Mouse (Mus musculus) intestine, embryonic 14.5 days (tissue): ENCODE data around the gene Rph3al. TPM values are rescaled to one million over a fixed set of nuclear protein-coding genes. Genes with fewer than 3 reads are reported as not detected.

Experiments used
- ATAC-seq: fragments of 200-750 bp; cut with Nextera tagmentation; replicated peaks from 2 replicates; pipeline ENCODE4 v1.8.0; 2017; ENCODE audit warnings: low read depth, moderate number of reproducible peaks, moderate TSS enrichment, moderate library complexity; ENCODE audit not compliant: low FRiP score, low TSS enrichment
- DNase-seq: peaks from one replicate; pipeline ENCODE4 v3.0.0-alpha.2; 2018; ENCODE audit warnings: low spot score
- H3K27ac ChIP-seq: fragments of 300-500 bp; sonication (generic); 2 replicates; pipeline ENCODE4 v1.5.1; 2014; ENCODE audit warnings: low read depth, mild to moderate bottlenecking, control low read depth
- H3K27me3 ChIP-seq: fragments of 300-500 bp; sonication (generic); replicated peaks from 2 replicates; pipeline ENCODE4 v1.6.1; 2014; ENCODE audit warnings: low read length, control low read depth; ENCODE audit not compliant: control insufficient read depth, insufficient read depth
- H3K36me3 ChIP-seq: fragments of 300-500 bp; sonication (generic); 2 replicates; pipeline ENCODE4 v1.6.1; 2014; ENCODE audit warnings: low read length, control low read depth; ENCODE audit not compliant: control insufficient read depth, insufficient read depth
- H3K4me1 ChIP-seq: fragments of 300-500 bp; sonication (generic); replicated peaks from 2 replicates; pipeline ENCODE4 v1.6.1; 2014; ENCODE audit warnings: low read length, control low read depth, mixed read lengths; ENCODE audit not compliant: control insufficient read depth, insufficient read depth
- H3K4me2 ChIP-seq: fragments of 300-500 bp; sonication (generic); 2 replicates; pipeline ENCODE4 v1.6.1; 2014; ENCODE audit warnings: low read length
- H3K4me3 ChIP-seq: fragments of 300-500 bp; sonication (generic); 2 replicates; pipeline ENCODE4 v1.5.1; 2014; ENCODE audit warnings: low read depth, low read length, control low read depth, mixed read lengths
- H3K9ac ChIP-seq: fragments of 300-500 bp; sonication (generic); 2 replicates; pipeline ENCODE4 v1.6.1; 2014; ENCODE audit warnings: mild to moderate bottlenecking, low read length
- H3K9me3 ChIP-seq: fragments of 300-500 bp; sonication (generic); 2 replicates; pipeline ENCODE4 v1.6.1; 2016; ENCODE audit warnings: low read length, control low read depth; ENCODE audit not compliant: control insufficient read depth
- WGBS: fragments of 180-500 bp; shearing (Covaris S2); extraction: QIAGEN DNeasy Blood & Tissue Kit; methylation state at CpG from one replicate; pipeline ENCODE4 v1.1.7; 2014; 5-methylcytosine and 5-hydroxymethylcytosine counted together
- polyA plus RNA-seq: library from polyadenylated mRNA; unstranded; fragments of >200 nt; fragmentation: Nextera tagmentation; extraction: Ambion mirVana; gene quantifications from 2 replicates; pipeline ENCODE4 v1.2.1, GENCODE M21; 2014

The Rph3al gene
- polyA plus RNA-seq, 1 experiment from 2014 or later = 21.7 TPM

DNA sequence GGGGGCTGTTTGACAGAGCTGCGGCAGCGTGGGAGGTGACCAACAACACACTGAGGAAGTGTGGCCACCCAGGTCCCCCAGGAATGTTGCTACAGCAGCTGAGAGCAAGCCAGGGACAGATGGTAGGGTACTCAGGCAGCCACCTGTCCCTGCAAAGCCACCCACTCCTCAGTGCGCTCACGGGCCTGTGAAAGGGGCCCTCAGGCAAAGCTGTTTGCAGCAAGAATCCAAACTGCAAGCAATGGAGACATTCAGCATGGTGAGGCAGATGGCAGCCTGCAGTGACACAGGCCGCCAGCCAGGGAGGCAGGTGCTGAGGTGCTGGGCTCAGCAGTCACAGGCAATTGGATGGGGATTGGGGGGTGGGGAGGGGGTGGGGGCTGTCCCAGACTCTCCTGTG is 68.3 kb downstream of the Rph3al start:
- DNase-seq = no peak
- Histone ChIP-seq H3K9me3 (no peaks in the 10 kb centered on the region), H3K36me3 (no peaks in the 10 kb centered on the region), H3K4me1 (peaks cover 6% of the 10 kb centered on the region), H3K27ac (no peak overlapping the region), H3K4me2 (no peak overlapping the region), H3K9ac (no peak overlapping the region), H3K27me3 (no peaks in the 10 kb centered on the region), H3K4me3 (no peak overlapping the region)
- ATAC-seq = no peak
- 72% methylated on average over 5 of the region's 5 CpGs for WGBS

DNA sequence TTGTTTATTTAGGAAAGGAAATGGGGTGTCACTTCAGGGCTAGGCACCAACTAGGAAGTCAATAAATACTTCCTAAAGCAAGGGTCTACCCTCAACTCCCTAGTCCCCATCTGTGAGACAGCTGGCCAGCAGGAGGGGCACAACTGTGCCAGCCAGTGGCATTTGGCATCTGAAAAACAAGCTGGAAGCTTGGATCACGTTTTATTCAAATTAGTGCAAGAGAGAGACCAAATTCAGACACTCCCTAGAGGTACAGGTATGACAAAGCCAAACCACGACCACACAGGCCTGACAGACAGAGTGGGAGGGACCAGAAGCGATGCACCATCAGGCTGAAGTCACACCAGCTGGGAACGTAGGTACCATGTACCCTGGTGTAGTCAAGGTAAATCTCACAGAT is 71.4 kb downstream of the Rph3al start:
- H3K4me2 ChIP-seq = no peak overlapping the region
- H3K4me1 ChIP-seq = peaks cover 9% of the 10 kb centered on the region
- DNase-seq (no peak), ATAC-seq (no peak)
- WGBS = 74% methylated on average over 4 of the region's 4 CpGs
- no peaks in the 10 kb centered on the region for H3K9me3 ChIP-seq
- H3K9ac ChIP-seq = no peak overlapping the region
- H3K4me3 ChIP-seq = no peak overlapping the region
- no peak overlapping the region for H3K27ac ChIP-seq
- no peaks in the 10 kb centered on the region for H3K27me3 ChIP-seq
- H3K36me3 ChIP-seq = no peaks in the 10 kb centered on the region

- WGBS = 35% methylated on average over 9 of the region's 9 CpGs
- Histone ChIP-seq H3K9ac (no peak overlapping the region), H3K4me2 (no peak overlapping the region), H3K4me1 (peaks cover 15% of the 10 kb centered on the region), H3K27ac (peak overlapping the region; percentile 22; the same call in 1 of the 2 replicates), H3K4me3 (no peak overlapping the region), H3K9me3 (no peaks in the 10 kb centered on the region), H3K27me3 (no peaks in the 10 kb centered on the region), H3K36me3 (no peaks in the 10 kb centered on the region)
- no peak for ATAC-seq
- no peak for DNase-seq
Observed at GRCm38 (mm10) chr11:75865859-75866258, 72.4 kb downstream of the Rph3al start.

- no peak overlapping the region for H3K4me3 ChIP-seq
- ATAC-seq (no peak), DNase-seq (no peak)
- H3K27ac ChIP-seq = peak overlapping the region; percentile 22; the same call in 1 of the 2 replicates
- H3K9me3 ChIP-seq = no peaks in the 10 kb centered on the region
- H3K4me1 ChIP-seq = peaks cover 15% of the 10 kb centered on the region
- 29% methylated on average over 7 of the region's 7 CpGs for WGBS
- H3K9ac ChIP-seq = no peak overlapping the region
- H3K36me3 ChIP-seq = no peaks in the 10 kb centered on the region
- no peak overlapping the region for H3K4me2 ChIP-seq
- H3K27me3 ChIP-seq = no peaks in the 10 kb centered on the region
Observed at GRCm38 (mm10) chr11:75865253-75865619, 73.0 kb downstream of the Rph3al start.

DNA sequence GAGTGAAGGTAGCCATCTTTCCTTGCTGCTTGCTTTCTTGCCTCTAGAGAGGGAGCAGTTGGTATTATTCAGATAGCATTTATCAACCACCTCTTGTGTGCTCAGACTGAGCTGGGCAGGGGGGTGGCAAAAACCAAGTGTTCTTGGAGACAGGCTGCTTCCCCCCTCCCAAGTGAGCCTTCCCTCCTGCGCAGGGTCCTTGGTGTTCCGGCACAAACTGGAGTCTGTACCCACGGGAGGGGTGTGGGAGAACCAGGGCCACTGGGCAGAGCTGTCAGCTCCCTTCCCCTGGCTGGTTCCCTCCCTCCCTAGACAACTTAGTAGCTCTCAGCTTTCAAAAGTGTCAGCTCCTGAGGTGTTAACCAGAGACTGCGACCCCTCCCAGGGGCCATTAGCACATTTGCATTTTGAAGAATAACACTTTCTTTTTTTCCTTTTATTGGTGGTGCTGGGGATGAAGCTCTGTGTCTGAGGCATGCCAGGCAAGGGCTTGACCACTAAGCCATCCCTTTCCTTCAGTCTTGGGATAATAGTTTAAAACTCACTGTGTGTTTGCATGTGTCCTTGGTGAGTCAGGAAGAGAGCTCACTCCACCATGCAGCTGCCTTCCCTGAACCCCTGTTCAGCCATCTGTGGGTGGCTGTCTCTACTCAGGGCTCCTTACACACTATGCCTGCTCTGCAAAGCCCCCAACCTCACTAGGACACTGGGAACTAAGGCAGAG is 73.5 kb downstream of the Rph3al start:
- Histone ChIP-seq H3K4me2 (no peak overlapping the region), H3K4me3 (no peak overlapping the region), H3K9ac (no peak overlapping the region), H3K4me1 (peaks cover 15% of the 10 kb centered on the region), H3K27ac (peak overlapping the region; percentile 22; the same call in 1 of the 2 replicates), H3K27me3 (no peaks in the 10 kb centered on the region), H3K9me3 (no peaks in the 10 kb centered on the region), H3K36me3 (no peaks in the 10 kb centered on the region)
- WGBS = 47% methylated on average over 4 of the region's 4 CpGs
- DNase-seq (no peak), ATAC-seq (no peak)

- H3K4me2 ChIP-seq = no peak overlapping the region
- no peaks in the 10 kb centered on the region for H3K9me3 ChIP-seq
- no peak for DNase-seq
- no peak overlapping the region for H3K4me3 ChIP-seq
- H3K9ac ChIP-seq = no peak overlapping the region
- ATAC-seq = no peak
- no peak overlapping the region for H3K27ac ChIP-seq
- no peaks in the 10 kb centered on the region for H3K27me3 ChIP-seq
- peaks cover 15% of the 10 kb centered on the region for H3K4me1 ChIP-seq
- WGBS = 70% methylated on average over 4 of the region's 4 CpGs
- no peaks in the 10 kb centered on the region for H3K36me3 ChIP-seq
Observed at GRCm38 (mm10) chr11:75862466-75862865, 75.8 kb downstream of the Rph3al start.

DNA sequence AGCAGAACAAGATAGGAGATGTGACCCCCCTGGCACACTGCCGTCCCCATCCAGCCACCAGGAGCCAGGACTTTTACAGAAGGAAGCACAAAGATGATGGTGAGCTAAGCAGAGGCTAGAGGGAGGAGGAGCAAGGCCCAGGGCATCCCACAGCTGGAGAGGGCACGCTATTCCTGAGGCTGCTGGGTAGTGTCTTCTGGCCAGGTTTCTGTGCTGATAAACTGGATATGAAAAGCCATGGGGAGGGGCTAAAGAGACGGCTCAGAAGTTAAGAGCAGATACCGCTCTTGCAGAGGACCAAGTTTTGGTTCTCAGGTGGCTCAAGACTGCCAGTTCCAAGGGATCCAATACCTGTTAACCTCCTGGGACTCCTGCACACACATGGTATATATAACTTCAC is 76.6 kb downstream of the Rph3al start:
- Histone ChIP-seq H3K27ac (no peak overlapping the region), H3K36me3 (no peaks in the 10 kb centered on the region), H3K4me3 (no peak overlapping the region), H3K4me1 (peaks cover 15% of the 10 kb centered on the region), H3K4me2 (no peak overlapping the region), H3K27me3 (no peaks in the 10 kb centered on the region), H3K9ac (no peak overlapping the region), H3K9me3 (no peaks in the 10 kb centered on the region)
- DNase-seq (no peak), ATAC-seq (no peak)
- WGBS = 51% methylated on average over 4 of the region's 4 CpGs

GRCm38 (mm10) chr11:75861213-75861612 is 77.0 kb downstream of the Rph3al start:
- no peak overlapping the region for H3K4me2 ChIP-seq
- ATAC-seq (no peak), DNase-seq (no peak)
- H3K4me3 ChIP-seq = no peak overlapping the region
- H3K27me3 ChIP-seq = no peaks in the 10 kb centered on the region
- H3K4me1 ChIP-seq = peaks cover 15% of the 10 kb centered on the region
- no peak overlapping the region for H3K9ac ChIP-seq
- WGBS = 42% methylated on average over 14 of the region's 14 CpGs
- H3K36me3 ChIP-seq = no peaks in the 10 kb centered on the region
- no peaks in the 10 kb centered on the region for H3K9me3 ChIP-seq
- H3K27ac ChIP-seq = no peak overlapping the region

- Histone ChIP-seq H3K4me3 (no peak overlapping the region), H3K36me3 (no peaks in the 10 kb centered on the region), H3K9me3 (no peaks in the 10 kb centered on the region), H3K4me2 (no peak overlapping the region), H3K4me1 (peaks cover 6% of the 10 kb centered on the region), H3K27me3 (no peaks in the 10 kb centered on the region), H3K27ac (no peak overlapping the region), H3K9ac (no peak overlapping the region)
- DNase-seq = no peak
- 85% methylated on average over 8 of the region's 8 CpGs for WGBS
- ATAC-seq = no peak
Observed at GRCm38 (mm10) chr11:75859460-75859859, 78.8 kb downstream of the Rph3al start.
